In the genomic region with DNA sequence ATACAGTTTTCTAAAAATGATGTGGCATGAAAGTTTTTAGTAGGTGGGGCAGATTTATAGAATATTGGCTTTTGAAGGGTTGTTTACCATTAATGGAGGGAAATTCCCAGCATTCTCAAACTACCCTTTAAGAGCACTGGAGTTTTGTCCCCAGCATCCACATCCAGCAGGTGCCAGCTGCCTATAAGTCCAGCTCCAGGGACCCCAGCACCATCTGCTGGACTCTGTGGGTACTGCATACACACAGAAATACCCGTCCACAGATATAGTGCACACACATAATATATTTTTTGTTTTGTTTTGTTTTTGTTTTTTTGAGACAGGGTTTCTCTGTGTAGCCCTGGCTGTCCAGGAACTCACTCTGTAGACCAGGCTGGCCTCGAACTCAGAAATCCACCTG, we compare ENCODE assay signal across 8 mouse cellular contexts. TPM values are rescaled to one million over a fixed set of nuclear protein-coding genes. Genes with fewer than 3 reads are reported as not detected.
A peak's percentile ranks its signal among the peaks of the same experiment; 100 is the strongest.
DNase-seq lines count a peak whose midpoint lies in the region; ATAC-seq and TF ChIP-seq lines count a peak whose summit lies in the region.

No protein-coding gene starts in this region.

- WGBS in kidney, embryonic 14.5 days, result 59% methylated on average over 2 of the region's 2 CpGs
- WGBS in cerebellum, adult 2 months, result 33% methylated on average over 2 of the region's 2 CpGs
- WGBS in neural tube, embryonic 15.5 days, result 36% methylated on average over 2 of the region's 2 CpGs

- no peaks in the 10 kb centered on the region for H3K27me3 ChIP-seq in kidney, embryonic 14.5 days (ENCODE audit: control insufficient read depth, insufficient read depth, low read length)
- H3K27me3 ChIP-seq in cerebellum, adult 2 months (ENCODE audit: control insufficient read depth, insufficient read depth, low read length), result no peaks in the 10 kb centered on the region
- no peaks in the 10 kb centered on the region for H3K27me3 ChIP-seq in neural tube, embryonic 15.5 days (replicated peaks)

- peaks cover 7% of the 10 kb centered on the region; the same call in 1 of the 2 replicates for H3K4me1 ChIP-seq in kidney, embryonic 14.5 days (ENCODE audit: control insufficient read depth, insufficient read depth, low read length)
- peaks cover 10% of the 10 kb centered on the region; the same call in 1 of the 2 replicates for H3K4me1 ChIP-seq in cerebellum, adult 2 months (ENCODE audit: control insufficient read depth, insufficient read depth, low read length)
- H3K4me1 ChIP-seq in neural tube, embryonic 15.5 days, result peaks cover 15% of the 10 kb centered on the region

- no peak for TF ChIP-seq POLR2A in cerebellum, adult 2 months (IDR thresholded peaks at IDR 0.05; ENCODE audit: borderline replicate concordance, insufficient read depth, low read length)

- H3K27ac ChIP-seq in kidney, embryonic 14.5 days (ENCODE audit: low read depth, low read length), result no peak overlapping the region
- no peak overlapping the region for H3K27ac ChIP-seq in cerebellum, adult 2 months (ENCODE audit: insufficient read depth, low read length)
- no peak overlapping the region for H3K27ac ChIP-seq in neural tube, embryonic 15.5 days (replicated peaks)

- peak; percentile 77 for TF ChIP-seq CTCF in cerebellum, adult 2 months (IDR thresholded peaks at IDR 0.05; ENCODE audit: borderline replicate concordance, insufficient read depth, low read depth, low read length)

- H3K9me3 ChIP-seq in kidney, embryonic 14.5 days (ENCODE audit: control insufficient read depth, low read length), result no peaks in the 10 kb centered on the region
- no peaks in the 10 kb centered on the region for H3K9me3 ChIP-seq in neural tube, embryonic 15.5 days (replicated peaks)

- intact Hi-C loops in left cerebral cortex, postnatal 4 days (cut with DNase I), result no loop called here

- no peak overlapping the region for H3K9ac ChIP-seq in kidney, embryonic 14.5 days (ENCODE audit: low read depth, low read length)
- no peak overlapping the region for H3K9ac ChIP-seq in neural tube, embryonic 15.5 days (replicated peaks)

- H3K36me3 ChIP-seq in kidney, embryonic 14.5 days (ENCODE audit: control insufficient read depth, insufficient read depth, low read length), result peaks cover 23% of the 10 kb centered on the region
- peaks cover 22% of the 10 kb centered on the region for H3K36me3 ChIP-seq in neural tube, embryonic 15.5 days

- no peak overlapping the region for H3K4me3 ChIP-seq in kidney, embryonic 14.5 days (ENCODE audit: low read length)
- H3K4me3 ChIP-seq in cerebellum, adult 2 months (replicated peaks; ENCODE audit: insufficient read depth, low read depth, low read length), result no peak overlapping the region
- H3K4me3 ChIP-seq in neural tube, embryonic 15.5 days (replicated peaks), result 0 out of 2 replicates have a peak overlapping the region, but pooled peaks have one; percentile 2

- no peak overlapping the region for H3K4me2 ChIP-seq in kidney, embryonic 14.5 days (replicated peaks; ENCODE audit: low read depth, low read length)
- H3K4me2 ChIP-seq in neural tube, embryonic 15.5 days, result no peak overlapping the region

- no peak for ATAC-seq in kidney, embryonic 14.5 days (ENCODE audit: low FRiP score, low TSS enrichment)
- no peak for ATAC-seq in neural tube, embryonic 15.5 days (ENCODE audit: low FRiP score)

- DNase-seq in kidney, adult 9 months, result peak; percentile 84
- peak; percentile 50 for DNase-seq in MEL-GATA-1-ER (ENCODE audit: extremely low read depth, low read depth)
- DNase-seq in cerebellum, adult 2 months, result peak; percentile 61 to 73
- peak; percentile 78 for DNase-seq in gastrocnemius, postnatal 10 days
- DNase-seq in left cerebral cortex, postnatal 4 days, result peak; percentile 77
- DNase-seq in thymus, postnatal 25 days, result peak; percentile 85

RNA-seq across cellular contexts. Expression of gene Arpc3, which starts 2.2 kb away (rescaled TPM):
- polyA plus RNA-seq in kidney, embryonic 14.5 days (2014; fragmentation: Nextera tagmentation; extraction: Ambion mirVana), result 32.5 and 201 TPM in 2 replicates
- 189 and 203 TPM in 2 replicates for polyA plus RNA-seq in cerebellum, adult 2 months (2012; rRNA removed)
- 10 to 100 TPM; 75.9 to 89.9 TPM for total RNA-seq in gastrocnemius, postnatal 10 days (2021)
- 100 to 1,000 TPM; 258 to 271 TPM for total RNA-seq in left cerebral cortex, postnatal 4 days (2021)
- polyA plus RNA-seq in neural tube, embryonic 15.5 days (2015; fragmentation: Nextera tagmentation; extraction: Ambion mirVana), result 163 and 167 TPM in 2 replicates

RNA-seq across cellular contexts. Expression of gene Fam216a, which starts 21.7 kb away (rescaled TPM):
- polyA plus RNA-seq in kidney, embryonic 14.5 days (2014; fragmentation: Nextera tagmentation; extraction: Ambion mirVana), result 73.6 and 76.0 TPM in 2 replicates
- 94.8 and 98.5 TPM in 2 replicates for polyA plus RNA-seq in cerebellum, adult 2 months (2012; rRNA removed)
- total RNA-seq in gastrocnemius, postnatal 10 days (2021), result 10 to 100 TPM in 1 of 2 experiments, 1 to 10 TPM in 1; 9.7 to 11.5 TPM
- 10 to 100 TPM; 62.7 to 65.4 TPM for total RNA-seq in left cerebral cortex, postnatal 4 days (2021)
- 133 and 152 TPM in 2 replicates for polyA plus RNA-seq in neural tube, embryonic 15.5 days (2015; fragmentation: Nextera tagmentation; extraction: Ambion mirVana)

RNA-seq across cellular contexts. Expression of gene Gpn3, which starts 22.2 kb away (rescaled TPM):
- 77.6 and 82.6 TPM in 2 replicates for polyA plus RNA-seq in kidney, embryonic 14.5 days (2014; fragmentation: Nextera tagmentation; extraction: Ambion mirVana)
- polyA plus RNA-seq in cerebellum, adult 2 months (2012; rRNA removed), result 46.5 and 48.7 TPM in 2 replicates
- 10 to 100 TPM; 23.1 to 24.4 TPM for total RNA-seq in gastrocnemius, postnatal 10 days (2021)
- total RNA-seq in left cerebral cortex, postnatal 4 days (2021), result 10 to 100 TPM; 19.9 to 20.6 TPM
- 45.7 and 51.5 TPM in 2 replicates for polyA plus RNA-seq in neural tube, embryonic 15.5 days (2015; fragmentation: Nextera tagmentation; extraction: Ambion mirVana)

RNA-seq across cellular contexts. Expression of gene Anapc7, which starts 27.6 kb away (rescaled TPM):
- polyA plus RNA-seq in kidney, embryonic 14.5 days (2014; fragmentation: Nextera tagmentation; extraction: Ambion mirVana), result 29.1 and 32.5 TPM in 2 replicates
- polyA plus RNA-seq in cerebellum, adult 2 months (2012; rRNA removed), result 36.0 and 38.0 TPM in 2 replicates
- 10 to 100 TPM; 21.5 to 25.4 TPM for total RNA-seq in gastrocnemius, postnatal 10 days (2021)
- 10 to 100 TPM; 41.7 to 45.4 TPM for total RNA-seq in left cerebral cortex, postnatal 4 days (2021)
- polyA plus RNA-seq in neural tube, embryonic 15.5 days (2015; fragmentation: Nextera tagmentation; extraction: Ambion mirVana), result 47.3 and 47.5 TPM in 2 replicates

RNA-seq across cellular contexts. Expression of gene Vps29, which starts 39.7 kb away (rescaled TPM):
- polyA plus RNA-seq in kidney, embryonic 14.5 days (2014; fragmentation: Nextera tagmentation; extraction: Ambion mirVana), result 224 and 236 TPM in 2 replicates
- polyA plus RNA-seq in cerebellum, adult 2 months (2012; rRNA removed), result 170 and 180 TPM in 2 replicates
- total RNA-seq in gastrocnemius, postnatal 10 days (2021), result 10 to 100 TPM; 60.3 to 72.5 TPM
- 100 to 1,000 TPM; 202 to 208 TPM for total RNA-seq in left cerebral cortex, postnatal 4 days (2021)
- 309 and 343 TPM in 2 replicates for polyA plus RNA-seq in neural tube, embryonic 15.5 days (2015; fragmentation: Nextera tagmentation; extraction: Ambion mirVana)
